Mouse (Mus musculus) adrenal gland, adult (tissue): ENCODE data around the gene Abhd11.
"Not testable (repeated sequence)": the region's sequence is repeated elsewhere in the genome, so short reads cannot be mapped to it uniquely, and the experiment has no call there.

ENCODE experiments used
- DNase-seq, 2 experiments: peaks; one replicate each; pipeline ENCODE4 v3.0.0; 2022 to 2023; ENCODE audit warnings: low spot score in 1 of 2; ENCODE audit not compliant: inconsistent age in 2 of 2

The Abhd11 gene

DNA sequence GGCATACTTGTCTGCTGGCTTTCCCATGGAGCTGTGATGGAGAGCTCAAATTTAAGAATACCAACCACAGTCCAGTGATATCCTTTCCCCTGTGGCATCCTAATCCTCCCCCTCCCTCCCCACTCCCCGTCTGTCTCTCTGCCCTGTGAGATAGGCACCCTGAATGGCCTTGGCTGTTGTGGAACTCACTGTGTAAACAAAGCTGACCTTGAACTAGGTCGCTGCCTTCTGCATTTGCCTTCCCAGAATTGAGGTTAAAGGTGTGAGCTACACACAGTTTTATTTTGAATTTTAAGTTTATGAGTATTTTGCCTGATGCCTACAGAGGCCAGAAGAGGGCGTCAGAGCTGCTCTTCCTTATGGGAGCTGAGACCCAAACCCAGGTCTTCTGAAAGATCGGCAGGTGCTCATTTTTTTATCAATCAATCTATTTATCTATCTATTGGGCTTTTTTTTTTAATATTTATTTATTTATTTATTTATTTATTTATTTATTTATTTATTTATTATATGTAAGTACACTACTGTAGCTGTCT lies 7.3 kb downstream of the Abhd11 start:
- DNase-seq, result peak in 1 of 2 experiments; percentile 58

- DNase-seq, result peak; percentile 79 to 90
Measured at GRCm38 (mm10) chr5:135021814-135022213, 12.9 kb downstream of the Abhd11 start.

DNA sequence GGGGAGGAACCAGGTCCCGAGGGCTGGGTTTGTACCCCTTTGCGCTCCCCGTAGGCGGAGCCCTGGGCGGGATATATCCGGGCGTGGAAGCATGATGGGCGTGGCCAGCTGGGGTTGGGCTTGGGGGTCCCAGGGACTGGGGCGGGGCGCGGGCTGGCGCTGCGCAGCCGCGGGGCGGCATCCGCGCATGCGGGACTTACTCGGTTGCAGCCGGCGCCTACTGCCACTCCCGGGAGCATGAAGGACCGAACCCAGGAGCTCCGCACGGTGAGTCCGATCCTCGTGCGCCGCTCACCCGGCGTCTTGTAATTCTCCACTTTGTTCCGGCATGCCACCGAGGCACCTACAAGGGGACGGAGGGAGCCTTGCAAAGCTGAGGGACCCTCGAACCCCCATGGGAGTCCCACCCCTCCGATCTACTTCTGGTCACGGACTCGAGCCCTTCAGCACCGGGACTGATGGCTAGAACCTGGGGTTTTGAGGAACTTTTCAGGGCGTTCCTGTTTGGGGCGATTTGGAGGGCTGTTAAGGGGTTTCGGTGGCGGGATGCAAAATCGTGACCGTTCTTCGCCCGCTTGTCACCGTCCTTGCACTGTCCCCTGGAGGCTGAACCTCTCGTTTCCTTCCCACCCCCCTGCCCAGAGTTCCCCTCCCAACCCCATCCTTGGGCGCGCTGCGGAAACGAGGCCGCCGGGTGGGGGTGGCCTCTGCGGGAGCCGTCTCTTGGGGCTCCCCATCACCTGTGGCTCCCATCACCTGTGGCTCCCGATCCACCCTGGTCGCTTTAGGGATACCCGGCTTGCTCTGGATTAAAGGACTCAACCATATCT lies 14.6 kb downstream of the Abhd11 start, which contains the start of gene Stx1a:
Gene Stx1a, plus strand, starts transcription at position 139 of the 830 bp plus-strand sequence.
- DNase-seq, result peak; percentile 94 to 96

GRCm38 (mm10) chr5:135024665-135025224 lies 15.8 kb downstream of the Abhd11 start:
- DNase-seq, result no peak

DNA sequence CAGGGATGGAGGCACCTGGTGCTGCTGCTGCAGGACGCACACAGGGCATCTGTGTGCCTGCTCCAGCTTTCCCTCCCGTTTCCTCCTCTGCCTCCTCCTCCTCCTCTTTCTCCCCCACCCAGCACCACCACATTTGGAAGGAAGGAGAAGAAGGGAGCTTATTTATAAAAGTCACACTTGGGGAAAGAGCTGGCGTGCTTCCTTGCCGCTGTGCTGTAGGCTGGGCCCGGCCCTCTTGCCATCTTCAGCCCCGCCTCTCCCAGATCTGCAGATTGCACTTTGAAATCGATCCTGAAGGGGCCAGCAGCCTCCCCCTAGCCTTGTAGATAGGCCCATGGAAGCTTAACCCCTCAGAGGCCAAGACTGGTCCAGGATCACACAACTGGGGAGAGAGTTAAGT lies 16.9 kb downstream of the Abhd11 start:
- no peak for DNase-seq

DNA sequence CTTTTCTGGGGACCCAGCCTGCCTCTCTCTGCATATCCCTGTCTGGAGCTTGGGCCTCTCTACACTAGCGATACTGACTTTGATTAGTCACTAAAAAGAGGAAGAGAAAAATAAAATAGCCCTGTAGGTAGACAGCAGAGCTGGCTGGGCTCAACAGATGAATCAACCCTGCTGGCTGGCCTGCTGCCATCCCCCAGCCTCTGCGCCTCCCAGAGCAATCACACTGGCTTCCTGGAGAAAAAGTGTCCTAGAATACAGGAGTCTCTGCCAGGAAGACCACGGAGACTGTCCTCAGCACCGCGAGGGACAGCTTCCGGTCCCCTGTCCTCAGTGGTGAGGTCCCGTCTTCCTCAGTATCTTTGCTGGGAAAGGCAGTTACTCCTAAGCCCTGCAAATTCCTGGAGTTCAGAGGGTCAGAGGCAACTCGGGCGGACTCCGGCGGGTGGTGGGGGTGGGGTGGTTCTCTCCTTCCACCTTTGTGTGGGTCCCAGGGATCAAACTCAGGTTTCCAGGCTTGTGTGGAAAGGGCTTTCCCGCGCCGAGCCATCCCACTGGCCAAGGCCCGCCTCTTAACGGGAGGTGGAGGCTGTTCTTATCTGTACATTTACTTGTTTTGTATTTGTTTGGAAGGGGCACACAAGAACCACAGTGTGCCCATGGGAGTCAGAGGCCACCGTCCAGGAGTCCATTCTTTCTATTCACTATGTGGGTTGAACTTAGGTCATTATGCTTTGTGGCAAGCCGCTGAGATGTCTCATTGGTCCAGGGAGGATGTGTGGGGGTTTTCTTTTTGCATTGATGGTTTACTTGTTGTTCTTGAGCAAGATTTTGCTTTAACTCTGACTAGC lies 20.3 kb downstream of the Abhd11 start:
- peak; percentile 87 to 92 for DNase-seq

- no peak for DNase-seq
Measured at GRCm38 (mm10) chr5:135032581-135032980, 23.6 kb downstream of the Abhd11 start.

DNA sequence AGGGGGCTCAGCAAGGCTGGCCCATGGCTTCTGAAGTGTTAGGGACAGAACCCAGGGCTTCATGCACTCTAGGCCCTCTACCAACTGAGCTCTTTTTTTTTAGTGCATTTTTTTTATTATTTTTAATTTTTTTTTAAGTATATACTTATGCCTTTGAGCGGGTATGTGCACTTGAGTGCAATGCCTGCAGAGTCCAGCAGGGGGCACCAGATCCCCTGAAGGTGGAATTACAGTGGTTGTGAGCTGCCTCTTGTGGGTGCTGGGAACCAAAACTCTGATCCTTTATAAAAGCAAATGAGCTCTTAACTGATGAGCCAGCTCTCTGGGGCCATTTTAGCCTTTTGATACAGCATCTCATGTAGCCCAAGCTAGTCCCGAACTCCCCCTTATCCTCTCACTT lies 25.6 kb downstream of the Abhd11 start:
- DNase-seq, result no peak

- peak in 1 of 2 experiments; percentile 82 for DNase-seq
Measured at GRCm38 (mm10) chr5:135035608-135036359, 26.8 kb downstream of the Abhd11 start.

DNA sequence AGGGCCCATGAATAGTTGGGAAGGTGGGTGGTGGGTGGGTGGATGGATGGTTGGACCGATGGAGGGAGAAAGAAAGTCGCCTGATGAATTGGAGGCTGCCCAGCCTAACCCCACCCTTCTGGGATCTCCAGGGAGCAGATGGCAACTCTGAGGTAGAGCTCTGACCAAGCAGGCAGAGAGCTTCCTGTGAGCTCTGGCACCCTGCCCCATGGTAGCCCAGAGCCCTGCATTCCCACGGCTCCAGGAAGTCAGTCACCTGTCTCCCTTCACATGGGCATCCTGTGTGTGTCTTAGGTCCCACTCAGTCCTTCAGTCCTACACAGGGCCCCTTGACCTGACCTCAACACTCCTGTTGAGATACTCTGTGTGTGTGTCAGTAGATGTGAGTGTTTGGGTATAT lies 29.0 kb downstream of the Abhd11 start:
- DNase-seq, result no peak

GRCm38 (mm10) chr5:135039541-135039940 lies 30.6 kb downstream of the Abhd11 start:
- DNase-seq, result no peak

DNA sequence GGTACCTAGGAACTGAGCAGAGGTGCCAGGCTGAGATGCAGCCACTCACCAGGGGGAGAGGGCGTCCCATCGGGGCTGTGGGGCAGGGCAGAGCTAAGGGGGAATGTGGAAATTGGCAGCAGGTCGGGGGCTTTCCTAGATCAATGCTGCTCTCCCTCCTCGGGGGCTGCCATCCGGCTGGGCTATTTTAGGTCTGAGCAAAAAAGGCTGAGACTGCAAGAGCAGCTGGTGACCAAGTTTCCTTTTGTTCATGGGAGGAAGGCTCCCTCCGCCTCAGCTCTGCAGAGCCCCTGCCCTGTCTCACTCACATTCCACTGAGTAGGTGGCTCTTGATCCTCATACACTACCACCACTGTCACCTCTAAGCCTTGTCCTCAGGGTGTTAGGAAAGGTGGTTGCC lies 31.1 kb downstream of the Abhd11 start:
- DNase-seq, result no peak

GRCm38 (mm10) chr5:135040777-135041176 lies 31.8 kb downstream of the Abhd11 start:
- DNase-seq, result peak; percentile 72 to 86

GRCm38 (mm10) chr5:135042105-135042788 lies 33.3 kb downstream of the Abhd11 start:
- no peak for DNase-seq

DNA sequence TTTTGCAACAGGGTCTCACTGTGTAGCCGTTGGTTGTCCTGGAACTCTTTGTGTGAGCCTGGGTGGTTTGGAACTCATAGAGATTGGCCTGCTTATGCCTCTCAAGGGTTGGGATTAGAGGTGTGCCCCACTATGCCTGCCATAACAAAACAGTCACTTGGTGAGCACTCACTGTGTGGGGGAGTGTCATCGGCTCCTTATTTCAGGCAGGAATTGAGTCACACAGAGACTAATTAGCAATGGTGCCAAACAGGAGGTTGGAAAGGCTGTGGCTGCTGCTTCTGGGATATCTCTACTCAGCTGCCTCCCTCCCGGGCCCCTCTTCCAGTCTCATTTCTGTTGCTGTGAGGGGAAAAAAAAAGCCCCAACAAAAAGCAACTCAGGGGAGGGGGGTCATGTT lies 35.6 kb downstream of the Abhd11 start:
- no peak for DNase-seq

DNA sequence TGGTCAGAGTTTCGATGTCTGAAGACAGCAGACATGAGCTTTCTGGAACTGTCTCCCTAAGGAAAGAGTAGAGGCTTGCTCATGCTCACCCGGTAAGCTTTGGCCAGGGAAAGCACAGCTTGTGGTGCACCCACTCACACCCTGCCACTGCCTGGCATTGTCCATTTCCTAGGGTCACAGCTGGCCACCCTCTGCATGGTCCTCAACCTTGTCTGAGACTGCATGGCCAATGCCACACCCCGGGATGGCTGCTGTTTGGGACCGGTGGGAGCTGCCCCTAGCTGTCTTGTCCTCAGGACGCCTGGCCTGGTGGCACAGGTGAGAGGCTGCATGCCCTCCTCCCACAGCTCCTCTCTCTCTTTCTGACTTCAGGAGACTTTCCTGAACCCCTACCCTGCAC lies 39.6 kb downstream of the Abhd11 start:
- DNase-seq, result no peak

GRCm38 (mm10) chr5:135049268-135049667 lies 40.3 kb downstream of the Abhd11 start:
- DNase-seq, result not testable (repeated sequence)

- no peak for DNase-seq
Measured at GRCm38 (mm10) chr5:135053356-135053755, 44.4 kb downstream of the Abhd11 start.
